Mouse (Mus musculus): ENCODE data around the gene Olfr330.
"Not testable (repeated sequence)": the region's sequence is repeated elsewhere in the genome, so short reads cannot be mapped to it uniquely, and the experiment has no call there.

GRCm38 (mm10) chr11:58502472-58502871 lies 32.2 kb downstream of the Olfr330 start, which contains the start of gene Olfr331:
- TF ChIP-seq CTCF, POLR2A (IDR thresholded peaks at IDR 0.05; ENCODE audit: extremely low read depth, insufficient read depth, low read length): not testable (repeated sequence)
